Mouse (Mus musculus): ENCODE measurements at regions not wholly inside any gene's neighbourhood (a gene's known extent, or its start where the extent isn't known, plus 50 kb on each side); places are given as distances from the start of the nearest gene placed in this dataset.

DNA sequence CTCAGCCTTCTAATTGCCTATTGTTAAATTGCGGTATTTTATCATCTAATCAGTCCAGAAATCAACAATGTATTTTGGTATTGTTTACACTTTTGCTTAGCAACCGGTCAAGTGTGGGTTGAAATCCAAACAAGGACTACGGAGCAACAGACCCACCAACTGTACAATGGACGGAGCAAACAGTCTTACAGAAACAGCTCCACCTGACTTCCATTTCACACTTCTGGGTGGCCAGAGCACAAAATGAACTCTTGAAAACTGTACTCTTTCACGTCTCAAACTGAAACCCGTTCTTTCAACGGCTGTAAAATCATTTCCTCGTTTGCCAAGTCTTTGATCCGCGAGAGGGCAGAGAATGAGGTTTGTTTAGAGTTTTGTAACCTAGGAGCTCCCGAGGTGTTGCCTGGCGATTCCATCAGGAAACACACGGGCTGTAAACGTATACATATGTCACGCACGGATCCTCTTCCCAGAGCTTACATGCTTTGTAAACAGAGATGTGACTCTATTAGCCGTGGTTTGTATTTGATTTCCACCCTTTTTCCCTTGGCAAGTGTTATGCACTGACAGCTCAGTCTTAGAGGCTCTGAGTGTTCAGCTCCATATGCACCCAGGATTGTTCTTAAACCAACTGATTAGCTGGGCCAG lies 258.3 kb downstream of the Etnk1 start:
- no peak for TF ChIP-seq CTCF (IDR thresholded peaks at IDR 0.05; ENCODE audit: low read depth)
- no peak for TF ChIP-seq EP300 (IDR thresholded peaks at IDR 0.05; ENCODE audit: low read depth)
